Mouse (Mus musculus) cortical plate, adult 2 months (tissue): ENCODE data around the gene Hexim1.

ENCODE experiments used
- CTCF ChIP-seq: fragments of 200-500 bp; IDR thresholded peaks from 2 replicates; pipeline ENCODE4 v1.5.1; 2011; ENCODE audit warnings: mild to moderate bottlenecking, control low read depth, low read length; ENCODE audit not compliant: insufficient read depth; ENCODE audit errors: extremely low read depth
- POLR2A ChIP-seq: fragments of 200-500 bp; IDR thresholded peaks from 2 replicates; pipeline ENCODE4 v1.6.1; 2011; ENCODE audit warnings: mild to moderate bottlenecking, low read length, control low read depth; ENCODE audit not compliant: insufficient read depth; ENCODE audit errors: extremely low read depth

GRCm38 (mm10) chr11:103142441-103143182 is 26.6 kb downstream of the Hexim1 start:
- TF ChIP-seq CTCF (no peak), POLR2A (peak; percentile 52; the same call in 1 of the 2 replicates)
